Mouse (Mus musculus): ENCODE measurements at regions not wholly inside any gene's neighbourhood (a gene's known extent, or its start where the extent isn't known, plus 50 kb on each side); places are given as distances from the start of the nearest gene placed in this dataset.

DNA sequence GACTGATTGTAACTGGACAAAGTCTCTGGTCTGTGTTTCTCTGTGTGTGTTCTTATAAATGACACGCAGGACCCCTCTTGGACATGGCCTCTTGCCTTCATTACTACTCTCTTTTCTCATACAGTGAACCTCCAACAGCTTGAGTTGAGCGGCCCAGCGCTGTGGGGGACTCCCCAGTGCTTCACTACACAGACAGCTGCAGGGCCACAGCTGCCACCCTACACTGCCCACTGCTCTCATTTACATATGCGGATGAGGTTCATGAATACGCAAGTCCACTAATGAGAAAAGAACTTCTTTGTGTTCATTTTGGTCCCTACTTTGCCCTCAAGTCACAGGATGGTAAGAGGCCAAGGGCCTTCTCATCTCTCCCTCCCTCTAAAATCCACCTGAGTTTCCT is 183.4 kb upstream of the Bcl6 start:
- Histone ChIP-seq H3K4me1 (replicated peaks; ENCODE audit: control insufficient read depth, insufficient read depth, low read length) (no peaks in the 10 kb centered on the region), H3K4me3 (ENCODE audit: low read depth, low read length) (no peak overlapping the region), H3K27me3 (replicated peaks; ENCODE audit: control insufficient read depth, insufficient read depth, low read length) (no peaks in the 10 kb centered on the region), H3K36me3 (ENCODE audit: control insufficient read depth, insufficient read depth) (no peaks in the 10 kb centered on the region), H3K9ac (ENCODE audit: low read depth, low read length) (no peak overlapping the region), H3K27ac (ENCODE audit: low read depth, low read length) (no peak overlapping the region), H3K9me3 (ENCODE audit: control insufficient read depth) (no peaks in the 10 kb centered on the region), H3K4me2 (replicated peaks; ENCODE audit: low read depth) (no peak overlapping the region)
- WGBS = 88% methylated on average over 5 of the region's 5 CpGs
- no peak for ATAC-seq
- no peak for TF ChIP-seq CTCF (IDR thresholded peaks at IDR 0.05; ENCODE audit: low read depth)

DNA sequence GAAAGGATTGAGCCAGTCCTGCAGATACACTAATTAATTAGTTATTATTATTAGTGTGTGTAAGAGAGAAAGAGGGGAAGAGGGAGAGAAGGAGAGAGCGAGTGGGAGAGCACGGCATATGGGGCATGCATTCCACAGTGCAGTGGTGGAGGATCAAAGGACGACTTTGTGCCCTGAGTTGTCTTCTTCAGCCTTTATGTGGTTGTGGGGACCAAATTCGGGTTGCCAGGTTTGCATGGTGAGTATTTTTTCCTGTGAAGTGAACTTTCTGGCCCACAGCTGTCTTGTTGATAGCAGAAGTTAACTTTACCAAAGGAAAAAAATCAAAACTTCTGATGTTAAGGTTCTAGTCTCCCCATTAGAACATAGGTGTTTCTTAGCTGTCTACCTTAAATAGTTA is 182.5 kb upstream of the Bcl6 start:
- Histone ChIP-seq H3K9me3 (ENCODE audit: control insufficient read depth) (no peaks in the 10 kb centered on the region), H3K27ac (ENCODE audit: low read depth, low read length) (no peak overlapping the region), H3K27me3 (replicated peaks; ENCODE audit: control insufficient read depth, insufficient read depth, low read length) (no peaks in the 10 kb centered on the region), H3K9ac (ENCODE audit: low read depth, low read length) (no peak overlapping the region), H3K4me2 (replicated peaks; ENCODE audit: low read depth) (no peak overlapping the region), H3K4me3 (ENCODE audit: low read depth, low read length) (no peak overlapping the region), H3K36me3 (ENCODE audit: control insufficient read depth, insufficient read depth) (no peaks in the 10 kb centered on the region), H3K4me1 (replicated peaks; ENCODE audit: control insufficient read depth, insufficient read depth, low read length) (no peaks in the 10 kb centered on the region)
- no peak for TF ChIP-seq CTCF (IDR thresholded peaks at IDR 0.05; ENCODE audit: low read depth)
- ATAC-seq = no peak
- WGBS = 79% methylated on average over 4 of the region's 4 CpGs

DNA sequence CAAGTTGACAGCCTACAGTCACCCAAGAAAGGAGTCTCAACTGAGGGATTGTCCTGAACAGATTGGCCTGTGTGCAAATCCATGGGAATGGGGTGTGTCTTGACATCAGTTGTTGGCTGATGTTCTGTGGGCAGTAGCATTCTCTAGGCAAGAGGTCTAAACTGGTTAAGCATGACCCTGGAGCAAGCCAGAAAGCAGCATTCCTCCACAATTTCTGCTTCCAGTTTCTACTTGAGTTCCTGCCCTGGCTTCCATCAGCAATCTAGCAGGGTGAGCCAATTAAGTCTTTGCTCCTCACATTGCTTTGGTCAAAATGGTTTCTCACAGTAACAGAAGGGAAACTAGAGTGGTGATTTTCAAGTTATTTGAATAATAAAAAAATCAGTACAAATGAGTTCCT is 177.8 kb upstream of the Bcl6 start:
- Histone ChIP-seq H3K36me3 (ENCODE audit: control insufficient read depth, insufficient read depth) (no peaks in the 10 kb centered on the region), H3K9ac (ENCODE audit: low read depth, low read length) (no peak overlapping the region), H3K27me3 (replicated peaks; ENCODE audit: control insufficient read depth, insufficient read depth, low read length) (no peaks in the 10 kb centered on the region), H3K4me2 (replicated peaks; ENCODE audit: low read depth) (no peak overlapping the region), H3K27ac (ENCODE audit: low read depth, low read length) (no peak overlapping the region), H3K4me1 (replicated peaks; ENCODE audit: control insufficient read depth, insufficient read depth, low read length) (no peaks in the 10 kb centered on the region), H3K9me3 (ENCODE audit: control insufficient read depth) (no peaks in the 10 kb centered on the region), H3K4me3 (ENCODE audit: low read depth, low read length) (no peak overlapping the region)
- no peak for ATAC-seq
- TF ChIP-seq CTCF (IDR thresholded peaks at IDR 0.05; ENCODE audit: low read depth) = no peak

DNA sequence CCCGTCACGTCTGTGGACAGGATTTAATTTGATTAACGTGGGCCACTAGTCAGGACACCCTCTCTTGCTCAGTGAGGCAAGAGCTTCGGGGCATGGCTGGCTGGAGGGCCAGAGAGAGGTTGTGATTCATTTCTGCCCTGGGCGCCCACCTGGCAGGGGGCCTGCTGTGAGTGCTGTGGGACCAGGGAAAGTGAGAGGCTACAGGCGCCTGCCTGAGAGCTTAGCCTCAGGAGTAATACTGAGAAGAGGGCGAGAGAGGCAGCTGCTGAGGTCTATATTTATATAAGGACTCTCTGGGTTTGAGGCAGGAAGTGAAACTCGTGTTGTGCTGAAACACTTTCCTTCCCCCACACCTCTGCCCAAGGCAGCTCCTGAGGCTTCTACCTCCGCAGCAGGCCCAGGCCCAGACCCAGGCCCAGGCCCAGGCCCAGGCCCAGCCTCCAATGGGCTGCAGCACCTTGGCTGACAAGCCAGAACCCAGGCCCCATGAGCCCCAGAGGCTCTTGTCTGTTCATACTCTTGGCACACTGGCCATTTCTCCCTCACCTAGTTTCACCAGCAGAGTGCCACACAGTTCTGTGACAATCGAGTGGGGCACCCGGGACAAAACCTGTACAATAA is 176.9 kb upstream of the Bcl6 start:
- no peak for ATAC-seq
- TF ChIP-seq CTCF (IDR thresholded peaks at IDR 0.05; ENCODE audit: low read depth) = no peak

DNA sequence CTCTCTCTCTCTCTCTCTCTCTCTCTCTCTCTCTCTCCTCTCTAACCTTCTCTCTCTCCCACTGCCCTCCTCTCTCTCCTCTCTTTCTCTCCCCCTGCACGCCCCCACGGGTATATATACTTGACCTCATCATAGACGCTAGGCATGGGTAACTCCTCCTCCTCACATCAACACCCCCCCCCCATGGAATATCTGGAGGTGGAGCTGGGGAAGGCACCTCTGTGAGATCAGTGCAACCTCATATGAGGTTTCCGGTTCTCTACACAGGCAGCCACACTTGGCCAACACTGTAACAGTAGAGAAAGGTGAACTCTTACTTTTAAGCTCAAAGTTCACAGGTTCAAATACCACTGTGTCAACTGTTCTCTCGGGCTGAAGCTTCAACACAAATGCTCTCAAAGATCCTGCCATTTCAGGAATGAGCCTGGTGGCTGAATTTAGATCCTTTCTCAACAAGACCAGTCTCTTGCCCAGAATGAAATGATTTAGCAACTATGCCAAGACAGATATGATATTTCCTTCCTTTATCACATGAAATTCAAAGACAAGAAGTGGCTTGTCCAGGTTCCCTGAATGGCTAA is 172.1 kb upstream of the Bcl6 start:
- H3K4me3 ChIP-seq (ENCODE audit: low read depth, low read length) = no peak overlapping the region
- ATAC-seq = no peak
- H3K9ac ChIP-seq (ENCODE audit: low read depth, low read length) = no peak overlapping the region
- H3K27ac ChIP-seq (ENCODE audit: low read depth, low read length) = no peak overlapping the region
- no peaks in the 10 kb centered on the region for H3K27me3 ChIP-seq (replicated peaks; ENCODE audit: control insufficient read depth, insufficient read depth, low read length)
- H3K36me3 ChIP-seq (ENCODE audit: control insufficient read depth, insufficient read depth) = no peaks in the 10 kb centered on the region
- H3K4me1 ChIP-seq (replicated peaks; ENCODE audit: control insufficient read depth, insufficient read depth, low read length) = no peaks in the 10 kb centered on the region
- H3K4me2 ChIP-seq (replicated peaks; ENCODE audit: low read depth) = no peak overlapping the region
- 72% methylated on average over 5 of the region's 5 CpGs for WGBS
- no peaks in the 10 kb centered on the region for H3K9me3 ChIP-seq (ENCODE audit: control insufficient read depth)
- no peak for TF ChIP-seq CTCF (IDR thresholded peaks at IDR 0.05; ENCODE audit: low read depth)

More for the DNA sequence above, 176.9 kb upstream of the Bcl6 start:
- no peaks in the 10 kb centered on the region for H3K27me3 ChIP-seq (replicated peaks; ENCODE audit: control insufficient read depth, insufficient read depth, low read length)
- H3K9me3 ChIP-seq (ENCODE audit: control insufficient read depth) = no peaks in the 10 kb centered on the region
- no peaks in the 10 kb centered on the region for H3K36me3 ChIP-seq (ENCODE audit: control insufficient read depth, insufficient read depth)
- no peak overlapping the region for H3K4me2 ChIP-seq (replicated peaks; ENCODE audit: low read depth)
- H3K4me3 ChIP-seq (ENCODE audit: low read depth, low read length) = no peak overlapping the region
- WGBS = 65% methylated on average over 11 of the region's 11 CpGs
- no peaks in the 10 kb centered on the region for H3K4me1 ChIP-seq (replicated peaks; ENCODE audit: control insufficient read depth, insufficient read depth, low read length)
- 0 out of 2 replicates have a peak overlapping the region, but pooled peaks have one; percentile 7 for H3K9ac ChIP-seq (ENCODE audit: low read depth, low read length)
- no peak overlapping the region for H3K27ac ChIP-seq (ENCODE audit: low read depth, low read length)

DNA sequence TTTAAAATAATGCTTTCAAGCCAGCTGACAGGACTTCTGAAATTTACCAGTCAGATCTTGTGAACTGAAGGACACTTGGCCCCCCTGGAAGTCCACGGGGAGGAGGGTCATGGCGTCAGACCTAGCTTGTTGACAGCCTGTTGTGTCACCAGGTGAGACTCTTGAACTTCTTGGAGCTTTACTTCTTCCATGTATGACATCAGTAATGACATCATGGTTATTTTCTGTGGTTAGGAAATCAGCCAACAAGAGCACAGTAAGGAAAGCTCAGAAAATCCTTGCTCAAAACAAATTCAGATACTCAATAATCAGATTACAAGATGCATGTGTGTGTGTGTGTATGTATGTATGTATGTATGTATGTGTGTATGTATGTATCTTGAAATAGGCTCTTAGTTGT is 170.7 kb upstream of the Bcl6 start:
- no peak for ATAC-seq
- no peak overlapping the region for H3K27ac ChIP-seq (ENCODE audit: low read depth, low read length)
- H3K9me3 ChIP-seq (ENCODE audit: control insufficient read depth) = no peaks in the 10 kb centered on the region
- no peak overlapping the region for H3K4me3 ChIP-seq (ENCODE audit: low read depth, low read length)
- WGBS = 83% methylated on average over 2 of the region's 2 CpGs
- H3K9ac ChIP-seq (ENCODE audit: low read depth, low read length) = no peak overlapping the region
- TF ChIP-seq CTCF (IDR thresholded peaks at IDR 0.05; ENCODE audit: low read depth) = no peak
- H3K4me2 ChIP-seq (replicated peaks; ENCODE audit: low read depth) = no peak overlapping the region
- H3K27me3 ChIP-seq (replicated peaks; ENCODE audit: control insufficient read depth, insufficient read depth, low read length) = no peaks in the 10 kb centered on the region
- no peaks in the 10 kb centered on the region for H3K36me3 ChIP-seq (ENCODE audit: control insufficient read depth, insufficient read depth)
- H3K4me1 ChIP-seq (replicated peaks; ENCODE audit: control insufficient read depth, insufficient read depth, low read length) = no peaks in the 10 kb centered on the region

All from intestine, postnatal 0 days (tissue).